Mouse (Mus musculus): ENCODE measurements at regions not wholly inside any gene's neighbourhood (a gene's known extent, or its start where the extent isn't known, plus 50 kb on each side); places are given as distances from the start of the nearest gene placed in this dataset.
A peak's percentile ranks its signal among the peaks of the same experiment; 100 is the strongest.

DNA sequence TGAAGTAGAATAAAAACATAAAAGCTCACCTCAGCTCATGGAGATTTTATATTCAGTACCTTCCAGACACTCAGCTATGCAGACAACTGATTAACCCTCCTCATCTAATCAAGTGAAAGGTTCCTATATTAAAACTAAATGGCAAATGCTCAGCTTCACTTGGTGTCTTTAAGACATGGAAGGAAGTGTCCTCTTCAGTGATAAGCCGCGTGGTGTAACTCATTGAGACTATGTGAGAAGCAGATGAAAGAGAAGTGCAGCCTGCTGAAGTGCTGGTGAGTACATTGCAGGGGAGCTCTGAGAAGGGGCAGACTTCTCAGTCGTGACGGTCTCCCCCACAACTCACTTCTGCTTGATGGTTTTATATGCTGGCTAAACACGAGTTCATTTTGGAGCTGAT is 86.6 kb upstream of the Lgalsl start:
- ATAC-seq (replicated peaks; ENCODE audit: poor library complexity, severe bottlenecking) = no peak

DNA sequence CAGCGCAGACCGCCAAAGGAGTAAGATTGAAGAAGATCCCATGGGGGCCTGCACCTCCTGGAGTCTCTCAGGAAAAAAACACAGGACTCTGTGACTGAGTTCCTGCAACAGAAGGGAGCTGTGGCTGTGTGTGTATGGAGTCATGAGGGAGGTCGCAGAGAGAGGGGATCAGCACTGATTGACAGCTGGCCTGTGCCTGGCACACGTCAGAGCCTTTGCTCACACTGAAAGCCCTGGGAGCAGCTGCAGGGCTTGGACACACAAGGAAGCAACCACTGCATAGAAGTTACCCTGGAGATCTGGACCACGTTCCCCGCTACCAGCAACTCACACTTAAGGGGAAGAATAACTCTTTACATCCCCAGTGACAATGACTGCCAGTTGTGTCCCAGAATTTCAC is 92.3 kb upstream of the Lgalsl start:
- ATAC-seq (replicated peaks; ENCODE audit: poor library complexity, severe bottlenecking) = no peak

DNA sequence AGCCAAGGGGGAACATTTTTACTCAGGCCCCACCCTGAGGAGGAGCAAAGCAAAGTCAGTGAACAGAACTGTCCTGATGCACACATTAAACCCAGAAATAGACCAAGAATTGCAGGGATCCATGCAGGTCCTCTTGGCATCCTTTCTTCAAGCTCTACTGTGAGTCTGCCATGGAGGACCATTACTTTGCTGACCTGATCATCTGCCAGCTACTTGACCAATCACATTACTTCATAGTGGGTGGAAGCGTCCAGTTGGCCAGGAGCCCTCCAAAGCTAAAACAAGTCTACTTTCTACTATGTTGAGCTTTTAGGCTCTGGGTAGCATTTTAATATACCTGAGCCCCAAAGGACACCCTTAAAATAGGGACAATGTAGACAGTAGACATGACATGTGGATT is 98.6 kb upstream of the Lgalsl start:
- no peak for ATAC-seq (replicated peaks; ENCODE audit: poor library complexity, severe bottlenecking)

DNA sequence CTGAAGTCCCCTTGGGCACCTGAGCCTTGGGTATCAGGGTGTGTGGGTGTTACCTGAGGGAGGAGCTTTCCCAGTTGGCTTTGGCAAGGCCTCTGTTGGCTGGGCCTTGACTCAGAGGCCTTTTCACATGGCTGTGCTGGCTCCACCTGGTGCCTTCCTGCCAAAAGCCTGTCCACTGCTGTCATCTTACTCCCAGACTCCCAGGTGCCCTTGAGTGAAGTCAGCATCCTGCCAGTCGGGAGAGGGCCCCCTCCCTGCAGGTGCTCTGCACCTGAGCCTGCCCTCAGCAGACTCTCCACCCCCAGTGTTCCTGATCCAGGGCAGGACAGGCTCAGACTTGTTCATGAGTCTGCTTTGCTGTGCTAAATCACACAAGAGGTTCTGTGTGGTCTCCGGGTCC is 99.2 kb upstream of the Lgalsl start:
- ATAC-seq (replicated peaks; ENCODE audit: poor library complexity, severe bottlenecking) = no peak

DNA sequence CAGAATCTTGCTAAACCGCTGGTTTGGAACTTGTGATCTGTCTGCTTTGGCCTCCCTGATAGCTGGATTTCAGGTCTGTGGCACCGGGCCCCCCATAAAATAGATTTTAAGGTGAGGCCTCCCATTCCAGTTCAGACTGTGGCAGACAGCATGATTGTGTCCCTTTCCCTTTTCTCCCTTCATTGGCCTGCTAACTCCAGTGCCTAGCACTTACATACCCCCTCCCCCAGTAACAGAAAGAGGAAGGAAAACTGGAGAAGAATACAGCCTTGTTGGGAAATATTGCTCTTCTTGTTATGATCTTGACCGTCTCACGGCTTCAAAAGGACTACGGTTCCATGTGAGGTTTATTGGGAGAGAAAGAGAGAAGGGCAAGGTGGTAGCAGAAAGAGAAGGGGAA is 99.7 kb upstream of the Lgalsl start:
- ATAC-seq (replicated peaks; ENCODE audit: poor library complexity, severe bottlenecking) = peak; percentile 91

GRCm38 (mm10) chr11:20934191-20935062 is 103.6 kb upstream of the Lgalsl start:
- ATAC-seq (replicated peaks; ENCODE audit: poor library complexity, severe bottlenecking) = no peak

DNA sequence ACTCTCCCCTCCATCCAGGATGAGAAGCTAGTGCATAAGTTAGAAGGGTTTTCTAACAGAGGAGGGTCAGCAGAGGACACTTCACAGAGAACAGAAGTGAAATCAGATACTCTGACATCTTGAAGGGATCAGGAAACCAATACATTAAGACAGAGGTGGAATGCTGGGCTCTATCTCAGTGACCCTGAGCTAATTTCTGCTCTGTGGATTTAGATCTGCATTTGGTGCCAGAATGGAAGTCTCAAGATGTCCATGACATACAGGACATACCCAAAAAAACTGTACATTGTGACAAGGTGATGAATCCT is 104.2 kb upstream of the Lgalsl start:
- ATAC-seq (replicated peaks; ENCODE audit: poor library complexity, severe bottlenecking) = no peak

GRCm38 (mm10) chr11:20935910-20936309 is 105.1 kb upstream of the Lgalsl start:
- ATAC-seq (replicated peaks; ENCODE audit: poor library complexity, severe bottlenecking) = no peak

DNA sequence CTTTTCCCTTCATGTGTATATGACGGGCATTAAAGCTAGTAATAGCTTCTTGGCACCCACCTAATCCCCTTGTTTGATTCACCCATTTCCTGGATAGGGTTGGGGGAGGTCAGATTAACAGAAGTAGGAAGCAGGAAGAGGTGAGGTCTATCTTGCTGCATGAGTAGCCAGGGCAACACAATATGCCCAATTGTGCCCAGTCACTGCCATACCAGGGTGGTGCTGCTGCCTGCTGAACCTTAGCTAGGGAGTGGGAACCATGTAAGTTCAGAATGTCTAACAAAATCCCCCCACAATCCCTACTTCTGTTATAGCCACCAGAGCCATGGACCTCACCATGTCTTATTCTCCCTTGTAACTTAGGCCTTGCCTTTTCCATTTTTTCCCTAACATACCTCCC is 106.1 kb upstream of the Lgalsl start:
- ATAC-seq (replicated peaks; ENCODE audit: poor library complexity, severe bottlenecking) = peak; percentile 42

DNA sequence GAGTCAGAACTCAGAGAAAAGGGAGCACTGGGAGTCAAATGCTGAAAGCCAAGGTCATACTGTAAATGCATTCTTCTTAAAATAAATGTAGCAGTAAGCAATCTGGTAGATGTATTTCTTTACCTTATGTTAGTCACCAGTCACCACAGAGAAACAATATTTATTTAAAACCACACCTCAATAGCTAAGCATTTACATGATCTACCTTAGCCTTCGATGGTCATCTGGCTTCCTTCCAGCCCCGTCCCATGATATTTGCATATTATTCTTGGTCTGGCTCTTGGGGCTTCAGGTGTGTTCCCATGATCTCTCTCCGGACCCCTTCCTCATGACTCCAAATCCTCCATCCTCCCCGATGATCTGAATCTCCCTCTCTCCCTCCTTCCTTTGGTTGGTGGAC is 107.1 kb upstream of the Lgalsl start:
- no peak for ATAC-seq (replicated peaks; ENCODE audit: poor library complexity, severe bottlenecking)

- no peak for ATAC-seq (replicated peaks; ENCODE audit: poor library complexity, severe bottlenecking)
Measured at GRCm38 (mm10) chr11:20939644-20940043, 108.8 kb upstream of the Lgalsl start.

GRCm38 (mm10) chr11:20941546-20941945 is 110.7 kb upstream of the Lgalsl start:
- no peak for ATAC-seq (replicated peaks; ENCODE audit: poor library complexity, severe bottlenecking)

- ATAC-seq (replicated peaks; ENCODE audit: poor library complexity, severe bottlenecking) = no peak
Measured at GRCm38 (mm10) chr11:20955561-20955960, 124.7 kb upstream of the Lgalsl start.

DNA sequence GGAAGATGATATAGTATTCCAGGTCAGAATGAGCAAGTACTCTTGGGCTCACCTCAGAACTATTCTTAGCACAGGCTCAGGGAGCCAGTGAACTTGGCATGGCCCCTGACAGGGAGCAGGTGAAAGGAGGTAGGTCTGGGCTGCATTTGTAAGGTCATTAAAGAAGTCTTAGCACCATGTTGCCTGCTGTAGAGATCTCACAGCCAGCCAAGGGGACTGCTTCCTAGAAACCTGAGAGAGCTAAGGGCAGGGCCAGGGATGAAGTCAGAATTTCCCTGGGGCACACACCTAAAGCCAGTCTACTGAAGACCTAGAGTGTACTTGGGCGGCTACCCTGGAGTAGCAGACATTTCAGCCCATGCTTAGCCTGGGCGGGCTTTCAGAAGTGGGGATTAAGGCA is 126.9 kb upstream of the Lgalsl start:
- 0 out of 2 replicates have a peak, but pooled peaks have one; percentile 2 for ATAC-seq (replicated peaks; ENCODE audit: poor library complexity, severe bottlenecking)

DNA sequence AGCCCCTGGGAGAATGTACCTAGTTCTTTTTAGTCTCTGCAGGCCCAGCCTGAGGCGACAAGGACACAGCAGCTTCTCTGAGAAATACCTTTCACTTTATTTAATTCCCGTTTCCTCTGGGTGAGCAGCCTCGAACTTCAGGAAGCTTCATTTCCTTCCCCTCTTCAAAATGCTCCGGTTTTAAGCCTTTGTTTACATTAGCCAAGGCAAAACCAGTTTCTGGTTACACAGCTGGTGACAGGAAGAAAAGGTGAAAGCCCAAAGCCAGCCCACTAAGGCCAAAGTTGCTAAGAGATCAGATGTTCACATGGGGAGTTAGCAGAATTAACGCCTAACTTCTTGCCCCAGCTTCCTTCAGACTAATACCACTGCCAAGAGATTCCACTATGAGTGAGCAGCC is 127.4 kb upstream of the Lgalsl start:
- peak; percentile 51; the same call in 1 of the 2 replicates for ATAC-seq (replicated peaks; ENCODE audit: poor library complexity, severe bottlenecking)

GRCm38 (mm10) chr11:20960066-20960465 is 129.2 kb upstream of the Lgalsl start:
- no peak for ATAC-seq (replicated peaks; ENCODE audit: poor library complexity, severe bottlenecking)

GRCm38 (mm10) chr11:20960750-20961149 is 129.9 kb upstream of the Lgalsl start:
- ATAC-seq (replicated peaks; ENCODE audit: poor library complexity, severe bottlenecking) = no peak

DNA sequence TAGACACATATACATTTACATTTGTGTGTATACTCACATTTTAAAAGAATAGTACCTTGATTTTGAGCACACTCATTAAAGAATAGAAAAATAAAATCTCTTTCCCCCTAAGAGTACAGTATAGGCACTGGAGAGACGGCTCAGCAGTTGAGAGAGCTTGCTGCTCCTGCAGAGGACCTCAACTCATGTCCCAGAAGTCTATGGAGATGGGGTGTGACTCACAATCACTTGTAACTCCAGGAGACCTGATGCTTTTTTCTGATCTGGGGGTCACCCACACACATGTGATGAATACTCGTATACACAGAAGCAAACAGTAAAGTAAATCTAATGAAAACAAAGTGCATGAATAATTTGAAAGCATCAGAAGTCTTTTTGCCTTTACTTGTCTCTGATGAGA is 129.5 kb upstream of the Peli1 start:
- ATAC-seq (replicated peaks; ENCODE audit: poor library complexity, severe bottlenecking) = no peak

GRCm38 (mm10) chr11:20965575-20966239 is 125.4 kb upstream of the Peli1 start:
- no peak for ATAC-seq (replicated peaks; ENCODE audit: poor library complexity, severe bottlenecking)

GRCm38 (mm10) chr11:20967321-20967984 is 123.6 kb upstream of the Peli1 start:
- ATAC-seq (replicated peaks; ENCODE audit: poor library complexity, severe bottlenecking) = no peak

- no peak for ATAC-seq (replicated peaks; ENCODE audit: poor library complexity, severe bottlenecking)
Measured at GRCm38 (mm10) chr11:20968341-20968740, 122.8 kb upstream of the Peli1 start.
